Mouse (Mus musculus): ENCODE measurements around the gene Ppm1n.

Ppm1n gene

DNA sequence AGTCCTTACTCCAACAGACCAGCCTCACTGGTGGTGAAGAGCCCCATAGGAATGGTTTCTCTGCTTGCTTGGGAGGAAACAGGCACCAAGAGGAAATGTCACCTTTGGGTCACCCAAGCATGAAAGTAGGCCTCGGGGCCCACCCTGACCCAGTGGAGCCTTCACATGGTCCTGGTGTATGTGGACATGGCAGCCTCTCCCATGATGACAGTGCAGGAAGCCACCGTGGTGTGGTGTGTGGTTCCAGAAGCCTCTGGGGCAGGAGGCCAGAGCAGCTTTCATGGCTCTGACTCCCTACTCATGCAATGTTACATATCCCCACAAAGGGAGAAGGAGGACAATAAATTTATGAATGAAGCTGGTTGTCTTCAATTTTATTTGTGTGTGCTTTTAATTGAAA is 32.4 kb downstream of the Ppm1n start:
- DNase-seq (ENCODE audit: low spot score in 2 of 2), result no peak

DNA sequence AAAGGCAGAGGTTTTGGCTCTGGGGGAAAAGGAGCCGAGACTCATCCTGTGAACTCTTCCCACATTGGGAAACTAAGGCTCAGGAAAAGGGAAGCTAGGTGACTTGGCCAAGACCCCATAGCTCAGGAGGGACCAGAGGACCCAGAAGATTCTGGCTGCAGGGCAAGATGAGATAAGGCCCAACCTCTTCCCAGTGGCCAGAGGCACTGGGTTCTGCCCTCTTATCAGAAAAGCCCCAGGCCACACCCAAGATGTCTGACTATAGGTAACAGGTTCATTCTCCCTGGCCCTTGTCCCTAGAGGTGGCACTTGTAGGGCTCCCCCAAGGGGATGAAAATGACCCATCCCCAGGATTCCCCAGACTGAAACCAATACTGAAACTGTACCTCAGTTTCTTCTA is 33.0 kb downstream of the Ppm1n start:
- no peak for DNase-seq (ENCODE audit: low spot score in 2 of 2)

DNA sequence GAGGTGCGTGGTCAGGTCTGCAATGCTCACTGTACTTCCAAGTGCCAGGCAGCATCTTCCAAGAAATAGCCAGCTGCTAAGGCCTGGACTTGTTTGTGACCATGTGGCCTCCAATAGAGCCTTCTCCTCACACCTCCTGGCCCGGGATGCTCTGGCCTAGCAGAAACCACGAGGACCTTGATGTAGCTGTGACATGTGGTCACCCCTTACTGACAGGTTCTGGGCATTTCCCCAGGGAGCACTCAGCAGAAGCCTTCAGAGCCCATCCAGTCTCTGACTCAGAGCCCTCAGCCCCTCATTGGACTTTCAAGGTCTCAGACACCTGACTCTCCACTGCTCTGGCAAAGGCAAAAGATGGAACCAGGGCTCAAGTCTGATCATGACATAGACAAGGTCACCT is 34.8 kb downstream of the Ppm1n start:
- no peak for DNase-seq (ENCODE audit: low spot score in 2 of 2)

DNA sequence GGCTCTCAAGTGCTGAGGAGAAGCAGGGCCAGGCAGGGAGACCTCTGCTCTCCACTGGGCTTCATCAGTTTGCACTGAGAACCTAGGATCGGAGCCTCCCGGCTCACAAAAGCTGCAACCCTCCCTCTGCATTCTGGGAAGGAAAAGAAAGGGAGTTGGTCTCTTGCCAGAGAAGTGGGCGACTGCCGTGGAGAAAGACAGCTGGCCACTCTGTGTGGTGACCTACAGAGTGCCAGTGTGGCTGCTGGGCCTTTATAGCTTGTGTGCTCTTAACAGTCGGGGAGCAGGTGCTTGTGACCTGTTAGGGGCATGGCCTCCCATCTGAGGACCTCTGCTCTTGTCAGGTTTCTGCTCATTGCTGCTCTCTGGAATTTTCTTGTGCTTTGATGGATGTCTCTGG is 36.0 kb downstream of the Ppm1n start:
- no peak for DNase-seq (ENCODE audit: low spot score in 2 of 2)

DNA sequence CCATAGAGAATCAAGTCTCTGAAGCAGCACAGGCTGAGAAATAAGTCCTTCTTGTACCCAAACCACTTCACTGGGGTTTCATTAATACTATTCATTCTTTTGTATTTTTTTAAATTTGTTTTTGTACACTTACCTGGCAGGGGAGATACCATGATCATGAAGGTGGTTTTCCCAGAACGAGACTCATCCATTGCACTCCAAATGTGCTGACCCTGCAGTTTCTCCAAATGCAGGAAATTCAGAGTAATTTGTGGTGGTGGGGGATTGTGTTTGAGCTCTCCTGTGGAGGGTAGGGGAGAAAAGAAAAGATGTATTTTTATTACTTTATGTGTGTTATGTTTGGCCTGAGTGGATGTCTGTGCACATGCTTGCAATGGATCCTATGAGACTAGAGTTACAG is 37.9 kb downstream of the Ppm1n start:
- no peak for DNase-seq (ENCODE audit: low spot score in 2 of 2)

DNA sequence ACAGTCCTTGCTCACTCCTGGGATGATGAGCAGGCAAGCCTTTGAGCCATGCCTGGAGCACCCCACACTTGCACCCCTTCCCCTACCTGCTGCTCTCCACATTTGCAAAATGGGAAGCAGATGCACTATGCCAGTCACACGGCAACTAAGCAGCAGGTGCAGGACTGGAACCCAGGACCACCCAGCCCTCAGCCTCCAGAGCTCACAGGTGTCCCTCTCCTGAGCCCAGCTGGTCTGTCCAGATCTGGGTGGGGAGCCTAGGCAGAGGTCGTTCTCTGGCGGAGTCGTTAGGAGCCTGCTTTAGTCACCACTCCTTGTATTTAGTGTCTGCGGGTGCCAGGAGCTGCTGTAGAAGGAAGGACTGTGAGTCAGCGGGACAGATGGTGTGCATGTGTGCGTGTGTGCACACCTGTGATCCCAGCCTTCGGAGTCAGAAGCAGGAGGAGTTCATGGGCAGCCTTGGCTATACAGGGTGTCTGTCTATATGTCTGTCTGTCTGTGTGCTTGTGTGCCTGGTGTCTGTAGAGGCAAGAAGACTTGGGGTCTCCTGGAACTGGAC is 38.9 kb downstream of the Ppm1n start:
- no peak for DNase-seq (ENCODE audit: low spot score in 2 of 2)

DNA sequence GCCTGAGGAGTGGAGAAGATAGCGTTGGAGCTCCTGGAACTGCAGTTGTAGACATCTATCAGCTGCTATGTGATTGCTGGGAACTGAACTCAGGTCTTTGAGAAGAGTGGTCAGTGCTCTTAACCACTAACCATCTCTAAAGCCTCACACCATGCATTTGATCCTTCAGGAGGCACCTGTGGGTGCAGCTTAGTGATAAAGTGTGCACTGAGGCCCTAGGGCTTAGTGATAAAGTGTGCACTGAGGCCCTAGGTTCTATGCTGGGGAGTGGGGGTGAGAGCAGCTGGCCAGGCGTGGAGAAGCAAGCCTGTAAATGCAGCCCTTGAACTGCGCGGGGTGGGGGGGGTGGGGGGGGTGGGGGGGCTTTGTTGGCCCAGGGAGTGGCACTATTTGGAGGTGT is 39.9 kb downstream of the Ppm1n start:
- no peak for DNase-seq (ENCODE audit: low spot score in 2 of 2)

DNA sequence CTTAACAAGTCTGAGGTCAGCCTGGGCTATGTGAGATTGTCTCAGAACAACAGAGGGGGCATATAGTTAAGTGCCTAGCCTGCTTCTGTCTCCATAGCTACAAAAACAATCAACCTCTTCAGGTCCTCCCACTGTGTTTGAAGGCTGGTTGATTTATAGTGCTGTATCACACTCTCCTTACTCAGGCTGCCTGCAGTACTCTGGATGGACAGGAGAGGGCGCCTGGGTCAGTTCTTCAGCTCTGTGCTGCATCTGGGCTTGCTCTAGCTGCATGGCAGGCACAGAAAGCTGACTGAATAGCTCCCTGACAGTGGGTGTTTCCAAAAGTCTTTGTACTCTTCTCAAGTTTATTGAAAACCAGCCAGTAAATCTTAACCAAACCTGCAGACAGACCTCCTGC is 40.4 kb downstream of the Ppm1n start:
- peak; percentile 91 to 94 for DNase-seq (ENCODE audit: low spot score in 2 of 2)

DNA sequence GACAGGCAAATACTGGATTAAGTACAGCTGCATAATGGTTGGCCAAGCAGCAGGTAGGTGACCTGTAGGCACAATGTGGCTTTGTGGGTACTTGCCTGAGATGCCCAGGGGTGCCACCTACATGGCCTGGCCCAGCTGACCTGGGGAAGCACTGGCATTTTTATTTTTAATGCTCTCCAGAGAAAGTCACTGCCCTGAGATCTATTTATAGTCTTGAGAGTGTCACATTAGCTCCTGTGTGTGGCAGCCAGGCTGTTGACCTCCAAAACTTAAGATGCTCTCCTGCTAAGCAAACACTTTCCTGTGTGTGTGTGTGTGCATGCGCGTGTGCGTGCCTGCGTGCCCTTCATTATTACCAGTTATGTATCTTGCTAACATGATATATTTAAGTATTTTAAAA is 41.5 kb downstream of the Ppm1n start:
- DNase-seq (ENCODE audit: low spot score in 2 of 2), result no peak

DNA sequence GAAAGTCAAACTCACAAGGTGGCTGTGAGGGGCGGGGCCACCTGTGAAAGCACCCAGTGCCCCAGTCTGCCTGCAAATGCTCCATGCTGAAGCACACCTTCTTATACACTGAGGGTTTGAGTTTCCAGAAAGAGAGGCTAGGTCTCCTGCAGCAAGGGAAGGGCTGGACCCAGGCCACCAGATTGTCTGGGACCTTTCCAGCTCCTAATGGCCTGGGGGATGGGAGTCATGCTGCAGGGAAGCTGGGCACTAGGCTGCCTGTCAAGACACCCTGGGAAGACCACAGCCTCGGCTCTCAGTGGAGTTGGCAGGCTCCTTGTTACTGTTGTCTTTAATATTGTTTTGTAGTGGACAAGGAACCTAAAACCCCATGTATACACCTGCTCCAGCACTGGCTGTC is 43.5 kb downstream of the Ppm1n start:
- no peak for DNase-seq (ENCODE audit: low spot score in 2 of 2)

DNA sequence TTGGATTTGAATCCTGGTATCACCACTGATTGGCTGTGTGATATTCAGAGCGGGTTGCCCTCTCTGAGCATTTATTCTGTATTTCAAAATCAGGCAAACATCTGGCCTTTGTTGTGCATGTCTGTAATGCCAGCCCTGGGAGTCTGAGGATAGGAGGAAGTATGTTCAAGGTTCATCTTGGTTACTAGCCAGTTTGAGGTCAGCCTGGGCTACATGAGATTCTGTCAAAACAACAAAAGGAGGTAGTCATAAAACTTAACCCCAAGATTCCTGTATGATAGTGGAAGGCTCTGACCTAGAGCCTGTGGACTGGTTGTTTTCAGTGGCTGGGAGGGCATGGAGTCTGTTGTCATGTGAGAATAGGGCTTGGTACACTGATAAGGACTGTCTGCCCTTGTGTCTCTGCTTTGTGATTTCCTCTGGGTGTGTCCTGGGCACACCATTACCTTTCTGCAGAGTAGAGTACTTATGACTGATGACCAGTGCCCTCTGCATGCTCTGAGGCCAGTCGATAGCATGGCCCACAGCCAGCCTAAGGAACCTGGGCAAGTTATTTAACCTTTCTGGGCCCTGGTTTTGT is 44.7 kb downstream of the Ppm1n start:
- no peak for DNase-seq (ENCODE audit: low spot score in 2 of 2)

DNA sequence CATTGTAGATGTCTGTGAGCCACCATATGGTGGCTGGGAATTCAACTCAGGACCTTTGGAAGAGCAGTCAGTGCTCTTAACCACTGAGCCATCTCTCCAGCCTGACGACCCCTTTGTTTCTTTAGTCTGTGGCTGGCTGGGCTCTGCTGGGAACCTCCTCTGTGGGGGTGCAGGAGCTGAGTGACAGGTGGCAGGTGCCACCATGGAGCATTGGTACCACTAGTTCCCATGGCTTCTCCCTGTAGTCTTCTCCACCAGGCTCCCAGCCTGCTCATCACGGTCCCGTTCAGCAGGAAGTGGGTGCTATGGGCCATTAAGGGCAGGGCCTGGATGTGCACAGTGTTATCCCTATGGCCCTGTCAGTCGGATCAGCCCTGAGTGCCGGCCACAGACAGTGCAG is 45.2 kb downstream of the Ppm1n start:
- DNase-seq (ENCODE audit: low spot score in 2 of 2), result no peak

DNA sequence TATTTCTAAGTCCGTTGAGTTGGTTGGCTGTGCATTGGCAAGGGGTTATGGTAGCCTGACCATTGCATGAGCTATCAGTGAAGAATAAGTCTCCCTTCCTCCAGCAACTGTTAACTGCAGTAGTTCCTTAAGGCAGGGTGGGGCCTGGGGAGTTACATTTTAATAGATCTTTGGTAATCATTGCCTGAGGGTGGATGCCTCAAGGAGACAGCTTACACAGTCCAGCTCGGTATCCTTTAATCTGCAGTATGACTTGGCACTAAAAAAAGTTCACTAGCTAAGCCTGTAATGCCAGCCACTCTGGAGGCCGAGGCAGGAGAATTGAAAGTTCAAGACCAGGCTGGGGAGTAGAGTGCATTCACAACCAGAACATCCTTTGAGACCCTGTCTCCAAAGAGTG is 48.0 kb downstream of the Ppm1n start:
- DNase-seq (ENCODE audit: low spot score in 2 of 2), result no peak

DNA sequence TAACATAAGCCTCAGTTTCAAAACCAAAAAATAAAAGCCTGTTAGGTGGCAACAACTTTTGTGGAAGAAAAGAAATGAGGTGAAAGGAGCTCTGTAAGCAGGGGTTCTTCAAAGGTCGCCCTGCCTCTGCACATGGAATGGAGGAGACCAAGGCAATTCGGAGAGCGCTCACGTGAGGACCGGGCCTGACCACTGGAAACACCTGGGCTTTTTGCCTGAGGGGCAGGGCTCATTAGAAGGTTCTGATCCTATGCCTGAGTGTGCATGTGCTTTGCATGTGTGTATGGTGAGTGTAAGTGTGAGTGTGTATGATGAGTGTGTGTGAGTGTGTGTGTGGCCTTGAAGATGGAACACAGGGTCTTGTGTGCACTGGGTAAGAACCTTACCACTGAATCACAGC is 49.0 kb downstream of the Ppm1n start:
- DNase-seq (ENCODE audit: low spot score in 2 of 2), result no peak

DNA sequence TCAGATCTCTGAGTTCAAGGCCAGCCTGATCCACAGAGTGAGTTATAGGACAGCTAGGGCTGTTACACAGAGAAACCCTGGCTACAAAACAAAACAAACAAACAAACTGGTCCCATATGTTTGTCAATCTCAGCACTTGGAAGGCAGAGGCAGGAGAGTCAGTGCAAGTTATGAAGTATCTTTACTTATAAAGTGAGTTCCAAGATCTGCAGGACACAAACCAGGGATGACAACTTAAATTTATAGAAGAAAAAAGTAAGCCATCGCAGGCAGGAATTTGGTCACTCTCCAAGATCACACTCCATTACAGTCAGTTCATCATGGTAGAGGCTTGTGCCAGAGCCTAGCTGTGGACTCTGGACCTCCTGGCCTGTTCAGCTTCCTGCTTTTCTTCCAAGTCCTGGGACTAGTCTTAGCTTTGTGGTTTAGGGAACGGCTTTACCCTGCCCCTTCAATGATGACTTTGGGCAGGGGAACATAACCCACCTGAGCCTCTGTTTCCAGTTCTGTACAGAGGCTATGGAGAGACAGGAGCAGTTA is 49.8 kb downstream of the Ppm1n start:
- no peak for DNase-seq (ENCODE audit: low spot score in 2 of 2)

DNA sequence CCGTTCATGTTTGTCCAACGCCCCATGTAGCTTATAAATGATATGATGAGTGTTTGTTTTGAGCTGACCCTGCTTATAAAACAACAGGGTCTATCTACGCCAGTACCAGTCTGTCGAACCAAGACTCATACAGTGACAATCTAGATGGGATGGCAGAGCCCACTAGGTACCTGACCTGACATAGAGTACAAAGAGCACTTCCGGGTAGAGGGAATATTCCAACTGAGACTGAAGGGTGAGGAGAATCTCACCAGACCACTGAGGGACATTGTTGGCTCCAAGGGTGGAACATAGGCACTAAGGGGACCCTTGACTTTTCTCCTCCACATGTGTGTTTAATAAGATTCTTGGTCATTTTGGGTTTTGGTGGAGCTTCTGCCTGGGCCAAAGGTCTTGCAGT is 50.5 kb downstream of the Ppm1n start:
- peak in 1 of 2 experiments; percentile 35 for DNase-seq (ENCODE audit: low spot score in 2 of 2)

DNA sequence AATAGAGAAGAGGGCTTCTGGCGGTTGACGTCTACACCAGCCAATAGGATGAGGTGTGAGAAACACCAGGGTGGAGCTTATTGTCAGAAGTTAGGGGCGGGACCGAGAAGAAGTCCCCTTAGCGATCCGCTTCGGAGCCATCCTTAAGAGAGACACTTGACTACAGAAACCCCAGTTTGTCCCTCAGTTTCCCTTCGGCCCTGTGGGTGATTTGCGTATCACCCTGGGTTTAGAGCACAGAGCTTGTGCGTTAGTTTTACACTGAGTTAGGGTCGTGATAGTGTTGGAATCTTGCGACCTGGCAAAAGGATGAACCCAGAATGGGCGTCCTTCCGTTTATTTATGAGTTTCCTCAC is 51.1 kb downstream of the Ppm1n start:
- DNase-seq (ENCODE audit: low spot score in 2 of 2), result no peak

DNA sequence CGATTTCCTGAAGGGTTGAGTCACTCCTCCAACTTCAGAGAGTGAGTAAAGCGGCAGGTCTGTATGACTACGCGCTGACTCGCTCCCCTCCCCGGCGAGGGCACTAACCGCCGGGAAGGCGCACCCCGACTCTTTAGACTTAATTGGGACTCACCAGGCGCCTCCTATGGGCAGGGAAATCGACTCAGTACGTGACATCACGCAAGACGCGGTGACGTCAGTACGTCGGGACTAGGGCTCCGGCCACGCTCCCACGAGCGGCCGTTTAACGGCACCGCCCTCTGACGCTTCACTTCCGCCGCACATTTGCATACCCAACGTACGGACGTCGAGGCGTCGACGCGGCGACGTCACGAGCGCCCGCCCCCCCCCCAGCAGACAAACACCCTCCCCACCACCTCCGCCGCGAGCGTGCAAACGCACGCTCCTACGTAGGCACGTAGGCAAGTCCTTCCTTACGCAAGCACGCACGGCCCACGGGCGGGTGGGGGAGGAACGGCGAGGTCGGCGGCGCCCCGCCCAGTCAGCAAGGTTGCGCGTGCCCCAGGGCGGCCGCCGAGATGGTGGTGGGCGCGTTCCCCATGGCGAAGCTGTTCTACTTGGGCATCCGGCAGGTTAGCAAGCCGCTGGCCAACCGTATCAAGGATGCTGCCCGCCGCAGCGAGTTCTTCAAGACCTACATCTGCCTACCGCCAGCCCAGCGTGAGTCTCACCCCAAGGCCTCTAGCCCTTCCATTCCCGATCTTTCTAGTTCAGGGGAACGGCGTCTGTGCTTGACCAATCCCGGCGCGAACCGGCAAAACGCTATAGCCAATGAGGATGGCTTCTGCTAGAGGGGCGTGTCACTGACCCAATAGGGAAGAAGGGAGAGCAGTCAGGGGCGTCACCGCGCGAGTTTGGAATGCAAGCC is 51.7 kb downstream of the Ppm1n start, which contains the start of gene Opa3:
TSS of gene Opa3 (plus strand) at position 452 of the 910 bp plus-strand sequence.
- DNase-seq (ENCODE audit: low spot score in 2 of 2), result peak; percentile 98 to 99

DNA sequence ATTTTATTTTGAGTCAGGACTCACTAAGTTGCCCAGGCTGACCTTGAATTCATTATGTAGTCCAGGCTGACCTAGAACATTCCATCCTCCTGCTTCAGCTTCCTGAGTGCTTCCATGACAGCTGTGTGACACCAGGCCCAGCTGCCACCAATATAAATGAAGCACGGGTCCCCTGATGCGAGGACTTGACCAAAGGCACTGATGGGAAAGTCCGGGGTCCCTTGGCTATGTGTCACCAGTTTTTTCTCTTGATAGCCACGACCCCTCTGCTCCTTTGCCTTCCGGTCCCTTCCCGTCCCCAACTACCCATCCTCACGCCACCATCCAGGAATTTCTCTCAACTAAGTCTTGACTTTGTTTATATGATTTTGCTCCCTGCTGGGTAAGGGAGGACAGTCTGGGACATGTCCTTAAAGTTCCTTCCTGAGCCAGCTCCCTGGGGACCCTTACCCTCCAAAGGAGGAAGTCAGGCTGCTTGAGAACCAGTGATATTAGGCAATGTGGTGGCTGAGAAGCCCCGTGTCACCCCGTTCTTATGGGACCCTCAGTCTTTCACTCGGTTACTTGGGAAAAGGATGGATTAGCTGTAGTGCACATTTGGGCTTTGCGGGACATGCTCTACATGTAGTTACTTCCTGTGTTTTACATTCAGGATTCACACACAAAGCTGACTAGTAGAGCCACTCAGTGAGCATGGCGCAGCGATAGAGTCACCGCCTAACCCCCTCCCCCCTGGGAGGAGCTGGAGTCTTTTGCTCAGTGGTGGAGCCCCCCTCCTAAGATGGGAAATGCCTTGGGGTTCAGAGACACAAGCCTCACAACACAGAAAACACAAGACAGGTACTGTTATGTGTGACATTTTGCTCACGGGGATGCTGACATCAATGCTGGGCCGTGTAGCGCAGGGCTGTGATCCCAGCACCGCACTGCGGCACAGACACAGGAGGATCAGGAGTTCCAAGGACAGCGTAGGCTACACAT is 52.8 kb downstream of the Ppm1n start:
- peak; percentile 31 to 58 for DNase-seq (ENCODE audit: low spot score in 2 of 2)
